Comparison of ENCODE assay signal across 10 mouse cellular contexts in the genomic region with DNA sequence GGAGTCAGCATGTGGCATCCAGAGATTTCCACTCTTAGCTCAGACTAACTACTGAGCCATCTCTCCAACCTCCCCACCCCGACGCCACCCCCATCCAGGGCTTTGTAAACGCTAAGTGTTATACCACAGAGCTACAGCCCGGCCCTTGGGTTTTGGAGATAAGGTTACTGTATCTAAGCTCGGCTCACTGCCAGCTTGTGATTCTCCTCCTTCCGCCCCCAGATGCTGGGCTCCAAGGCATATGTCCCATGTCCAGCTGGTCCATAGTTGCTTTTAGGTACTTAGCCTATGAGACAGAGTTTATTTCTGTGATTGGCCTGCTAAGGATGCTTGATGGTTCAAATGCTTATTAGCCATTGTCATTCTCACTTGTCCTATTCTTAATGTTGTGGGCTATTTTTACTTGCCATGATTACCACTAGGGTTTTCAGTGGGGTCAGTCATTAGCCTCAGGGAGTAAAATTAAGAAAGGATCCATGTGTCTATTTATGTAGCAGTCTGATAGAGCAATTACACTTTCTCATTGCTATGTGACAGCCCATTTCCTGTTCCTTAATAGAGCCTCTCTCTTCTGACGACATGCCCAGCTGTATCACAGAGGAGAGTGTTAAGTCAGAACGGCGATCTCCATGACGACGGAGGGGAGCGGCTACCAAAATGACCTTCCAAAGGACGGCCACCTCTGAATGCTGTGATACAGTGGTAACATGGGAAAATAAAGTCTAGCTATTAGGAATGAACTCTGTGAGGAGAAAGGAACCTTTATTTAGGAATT. TPM values are rescaled to one million over a fixed set of nuclear protein-coding genes. Genes with fewer than 3 reads are reported as not detected.
DNase-seq lines count a peak whose midpoint lies in the region; ATAC-seq and TF ChIP-seq lines count a peak whose summit lies in the region.
"Had no signal": no experiment of that assay in that cellular context is flagged by ENCODE, and none has a peak within 500 bp of the region (broad histone marks: within the 10 kb centered on the region; RNA-seq: fewer than 3 reads in every experiment).

No protein-coding gene starts in this region.

- H3K36me3 ChIP-seq in heart, embryonic 14.5 days (ENCODE audit: control insufficient read depth, insufficient read depth, low read length): no peaks in the 10 kb centered on the region
- H3K36me3 ChIP-seq in liver, embryonic 15.5 days (replicated peaks): no peaks in the 10 kb centered on the region
- H3K36me3 ChIP-seq: neural tube, embryonic 12.5 days had no signal

- peak overlapping the region; percentile 72 to 83 for H3K27ac ChIP-seq in heart, embryonic 14.5 days (replicated peaks in 1 of 2; ENCODE audit: control insufficient read depth in 1 of 2, insufficient read depth in 1 of 2, low read depth in 2 of 2, low read length in 2 of 2)
- H3K27ac ChIP-seq in liver, embryonic 15.5 days (replicated peaks): no peak overlapping the region
- H3K27ac ChIP-seq in layer of hippocampus, adult 2 months: no peak overlapping the region
- H3K27ac ChIP-seq: neural tube, embryonic 12.5 days had no signal

- peak; percentile 56 for DNase-seq in embryo, embryonic 10 days (ENCODE audit: low spot score)
- DNase-seq in embryo, embryonic 9.5 days (ENCODE audit: extremely low spot score): no peak
- DNase-seq in adrenal gland, postnatal 25 days: peak; percentile 10
- no peak for DNase-seq in layer of hippocampus, adult 2 months (ENCODE audit: low spot score in 2 of 2)
- no peak for DNase-seq in frontal cortex, postnatal 25 days (ENCODE audit: low spot score in 2 of 2)
- no peak for DNase-seq in spleen, adult 12 weeks (ENCODE audit: low spot score)

- TF ChIP-seq CTCF in layer of hippocampus, adult 2 months (conservative IDR thresholded peaks at IDR 0.05): no peak

- H3K4me1 ChIP-seq in heart, embryonic 14.5 days (ENCODE audit: control insufficient read depth in 2 of 2, insufficient read depth in 2 of 2, low read length in 2 of 2): peaks cover 14 to 17% of the 10 kb centered on the region in 2 experiments
- H3K4me1 ChIP-seq in liver, embryonic 15.5 days (replicated peaks): peaks cover 15% of the 10 kb centered on the region

- peak overlapping the region; percentile 43 for H3K4me2 ChIP-seq in heart, embryonic 14.5 days (ENCODE audit: low read length)
- no peak overlapping the region for H3K4me2 ChIP-seq in liver, embryonic 15.5 days
- H3K4me2 ChIP-seq: neural tube, embryonic 12.5 days had no signal

- 3% methylated on average over 13 of the region's 13 CpGs for WGBS in heart, embryonic 14.5 days
- WGBS in liver, embryonic 15.5 days (ENCODE audit: insufficient replicate concordance): 31% methylated on average over 13 of the region's 13 CpGs

- no peaks in the 10 kb centered on the region for H3K9me3 ChIP-seq in heart, embryonic 14.5 days (ENCODE audit: control insufficient read depth, low read length)
- H3K9me3 ChIP-seq in liver, embryonic 15.5 days (replicated peaks): no peaks in the 10 kb centered on the region
- H3K9me3 ChIP-seq: neural tube, embryonic 12.5 days had no signal

- H3K4me3 ChIP-seq in heart, embryonic 14.5 days (ENCODE audit: control insufficient read depth in 1 of 2, insufficient read depth in 1 of 2, low read depth in 1 of 2, low read length in 2 of 2): no peak overlapping the region
- H3K4me3 ChIP-seq in liver, embryonic 15.5 days (replicated peaks): no peak overlapping the region
- H3K4me3 ChIP-seq in layer of hippocampus, adult 2 months: no peak overlapping the region
- H3K4me3 ChIP-seq: erythroblast, embryonic 14.5 days; neural tube, embryonic 12.5 days had no signal

- no peaks in the 10 kb centered on the region for H3K27me3 ChIP-seq in heart, embryonic 14.5 days (ENCODE audit: control insufficient read depth, insufficient read depth, low read length)
- H3K27me3 ChIP-seq in liver, embryonic 15.5 days: no peaks in the 10 kb centered on the region
- H3K27me3 ChIP-seq: neural tube, embryonic 12.5 days had no signal

- H3K9ac ChIP-seq in heart, embryonic 14.5 days (ENCODE audit: low read length): no peak overlapping the region
- no peak overlapping the region for H3K9ac ChIP-seq in liver, embryonic 15.5 days
- H3K9ac ChIP-seq: neural tube, embryonic 12.5 days had no signal

- ATAC-seq in heart, embryonic 14.5 days (ENCODE audit: insufficient number of reproducible peaks, insufficient read depth, low FRiP score, low read depth): peak; percentile 71
- ATAC-seq in liver, embryonic 15.5 days (ENCODE audit: insufficient read depth): peak; percentile 37; the same call in 1 of the 2 replicates

RNA-seq across cellular contexts. Expression of a gene that starts 5.8 kb away (rescaled TPM):
- 203 and 229 TPM in 2 replicates for total RNA-seq in adrenal gland, postnatal 25 days (2021)
- polyA plus RNA-seq in heart, embryonic 14.5 days (2014; fragmentation: Nextera tagmentation; extraction: Ambion mirVana): 308 and 311 TPM in 2 replicates
- 208 and 220 TPM in 2 replicates for polyA plus RNA-seq in liver, embryonic 15.5 days (2015; fragmentation: Nextera tagmentation; extraction: Ambion mirVana)
- 100 to 1,000 TPM; 167 to 173 TPM for total RNA-seq in layer of hippocampus, adult 2 months (2021)

RNA-seq across cellular contexts. Expression of a gene that starts 47.0 kb away (rescaled TPM):
- total RNA-seq in adrenal gland, postnatal 25 days (2021): 70.9 and 72.4 TPM in 2 replicates
- 39.1 and 45.9 TPM in 2 replicates for polyA plus RNA-seq in heart, embryonic 14.5 days (2014; fragmentation: Nextera tagmentation; extraction: Ambion mirVana)
- polyA plus RNA-seq in liver, embryonic 15.5 days (2015; fragmentation: Nextera tagmentation; extraction: Ambion mirVana): 15.3 and 16.6 TPM in 2 replicates
- 10 to 100 TPM; 45.0 to 48.5 TPM for total RNA-seq in layer of hippocampus, adult 2 months (2021)

RNA-seq across cellular contexts. Expression of a gene that starts 51.6 kb away (rescaled TPM):
- total RNA-seq in adrenal gland, postnatal 25 days (2021): 0.57 and 0.82 TPM in 2 replicates
- polyA plus RNA-seq in heart, embryonic 14.5 days (2014; fragmentation: Nextera tagmentation; extraction: Ambion mirVana): 0.59 and 0.70 TPM in 2 replicates
- not detected in 2 replicates for polyA plus RNA-seq in liver, embryonic 15.5 days (2015; fragmentation: Nextera tagmentation; extraction: Ambion mirVana)
- total RNA-seq in layer of hippocampus, adult 2 months (2021): under 1 TPM in 1 of 2 experiments, not detected in 1; 0.49 TPM
- polyA plus RNA-seq: erythroblast, embryonic 14.5 days; neural tube, embryonic 12.5 days had no signal

Comparison
In these comparisons a context has a peak if more than half of its experiments do, and no peak if none do; other contexts are left out.
1. DNase-seq: peak in embryo, embryonic 10 days (single experiment) and adrenal gland, postnatal 25 days (single experiment); none in embryo, embryonic 9.5 days (single experiment), layer of hippocampus, adult 2 months (0 of 2), frontal cortex, postnatal 25 days (0 of 2) and spleen, adult 12 weeks (single experiment).
2. H3K27ac ChIP-seq: peak in heart, embryonic 14.5 days (2 of 2); none in liver, embryonic 15.5 days (single experiment) and layer of hippocampus, adult 2 months (single experiment).